Mouse (Mus musculus): Measurements from ENCODE around the gene Gm21797. TPM values are rescaled to one million over a fixed set of nuclear protein-coding genes. Genes with fewer than 3 reads are reported as not detected.
"Not testable (repeated sequence)": the region's sequence is repeated elsewhere in the genome, so short reads cannot be mapped to it uniquely, and the experiment has no call there.

Gm21797 gene
- not detected in 2 replicates for polyA plus RNA-seq (2014; fragmentation: Nextera tagmentation; extraction: Ambion mirVana)

DNA sequence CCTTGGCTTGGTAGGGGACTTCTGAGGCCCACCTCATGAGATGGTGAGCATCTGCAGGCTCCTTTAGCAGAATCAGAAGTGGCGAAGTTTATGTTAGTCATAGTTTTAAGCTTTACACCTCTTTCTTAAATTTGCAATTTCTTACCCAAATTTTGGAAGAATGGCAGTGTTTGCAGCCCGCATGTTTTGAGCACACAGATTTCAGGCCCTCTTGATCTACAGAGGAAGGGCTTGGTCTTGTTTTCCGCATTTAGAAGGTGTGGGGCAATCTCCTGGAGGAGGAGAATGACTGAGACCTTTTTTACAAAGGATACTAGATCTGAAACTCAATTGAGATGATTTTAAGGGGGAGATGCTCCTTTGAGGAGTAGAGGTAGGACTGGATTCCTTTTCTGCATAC, at the start of gene Gm21797:
TSS of gene Gm21797 (minus strand) at position 101 of the 400 bp plus-strand sequence.
- not testable (repeated sequence) for H3K4me3 ChIP-seq (ENCODE audit: low read depth, low read length); ATAC-seq (ENCODE audit: insufficient read depth); H3K4me2 ChIP-seq; H3K9me3 ChIP-seq (ENCODE audit: low read depth, low read length); H3K36me3 ChIP-seq (ENCODE audit: insufficient read depth); H3K4me1 ChIP-seq (ENCODE audit: insufficient read depth); H3K27ac ChIP-seq (ENCODE audit: low read depth); H3K9ac ChIP-seq; DNase-seq; H3K27me3 ChIP-seq (ENCODE audit: insufficient read depth, low read length)
- WGBS = no CpG with 5 or more reads among the region's 3 CpGs

DNA sequence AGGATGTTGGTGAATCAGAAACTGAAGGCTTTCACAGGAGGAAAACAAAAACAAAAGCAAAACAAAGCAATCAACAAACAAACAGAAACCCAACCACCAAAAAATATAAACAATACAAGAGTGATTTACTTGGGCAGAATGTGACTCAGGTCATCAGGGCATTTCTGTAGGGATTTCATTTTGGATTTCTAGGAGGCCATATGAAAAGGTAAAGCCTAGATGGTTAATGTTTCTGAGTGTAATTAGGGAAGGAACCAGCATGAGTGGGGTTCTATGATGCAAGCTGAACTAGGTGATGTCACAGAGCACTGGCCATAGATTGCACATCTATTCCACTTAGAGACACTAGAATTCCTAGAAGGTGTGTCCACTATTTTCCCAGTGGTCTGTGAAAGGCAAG, 29.0 kb upstream of the Gm21797 start, which contains the start of gene Gm20795:
TSS of gene Gm20795 (plus strand) at position 301 of the 400 bp plus-strand sequence.
- H3K27ac ChIP-seq (ENCODE audit: low read depth); H3K9ac ChIP-seq; H3K4me2 ChIP-seq; H3K4me1 ChIP-seq (ENCODE audit: insufficient read depth); ATAC-seq (ENCODE audit: insufficient read depth); H3K9me3 ChIP-seq (ENCODE audit: low read depth, low read length); H3K4me3 ChIP-seq (ENCODE audit: low read depth, low read length); H3K36me3 ChIP-seq (ENCODE audit: insufficient read depth); H3K27me3 ChIP-seq (ENCODE audit: insufficient read depth, low read length); DNase-seq: not testable (repeated sequence)

Other genes starting within 250 kb of the Gm21797 start
- not detected in 2 replicates for gene Gm21852, start 123.8 kb downstream of the Gm21797 start, polyA plus RNA-seq (2014; fragmentation: Nextera tagmentation; extraction: Ambion mirVana)
- not detected in 2 replicates for gene Gm20795, start 29.1 kb upstream of the Gm21797 start, polyA plus RNA-seq (2014; fragmentation: Nextera tagmentation; extraction: Ambion mirVana)

All from lung, embryonic 14.5 days (tissue).